Mouse (Mus musculus): ENCODE results near the gene Acot4.
A peak's percentile ranks its signal among the peaks of the same experiment; 100 is the strongest.

- TF ChIP-seq CTCF (IDR thresholded peaks at IDR 0.05; ENCODE audit: extremely low read depth, insufficient read depth, low read length) (peak; percentile 23; the same call in 1 of the 2 replicates), POLR2A (IDR thresholded peaks at IDR 0.05; ENCODE audit: extremely low read depth, insufficient read depth, low read length) (no peak)
Observed at GRCm38 (mm10) chr12:84060946-84061345, 22.8 kb downstream of the Acot4 start.
